Mouse (Mus musculus): ENCODE measurements around the gene Gja1.

- TF ChIP-seq POLR2A (IDR thresholded peaks at IDR 0.05; ENCODE audit: control insufficient read depth, extremely low read depth, insufficient read depth, low read length, poor library complexity) (no peak), CTCF (IDR thresholded peaks at IDR 0.05; ENCODE audit: borderline replicate concordance, control insufficient read depth, extremely low read depth, insufficient read depth, low read length, poor library complexity) (no peak)
Measured at GRCm38 (mm10) chr10:56398310-56398709, 21.2 kb downstream of the Gja1 start.
